Mouse (Mus musculus) small intestine, adult 2 months (tissue): ENCODE measurements at regions not wholly inside any gene's neighbourhood (a gene's known extent, or its start where the extent isn't known, plus 50 kb on each side); places are given as distances from the start of the nearest gene placed in this dataset.

Experiments
- H3K27ac ChIP-seq: fragments of 200-500 bp; 2 replicates; pipeline ENCODE4 v1.5.1; 2012; ENCODE audit warnings: low read depth, low read length, control low read depth, inconsistent platforms; ENCODE audit not compliant: insufficient read depth
- H3K27me3 ChIP-seq: fragments of 200-500 bp; 2 replicates; pipeline ENCODE4 v1.6.1; 2012; ENCODE audit warnings: mild to moderate bottlenecking, moderate library complexity, low read length, inconsistent platforms; ENCODE audit not compliant: control insufficient read depth, insufficient read depth
- H3K36me3 ChIP-seq: fragments of 200-500 bp; 2 replicates; pipeline ENCODE4 v1.6.1; 2012; ENCODE audit warnings: mild to moderate bottlenecking, low read length, control low read depth, inconsistent platforms; ENCODE audit not compliant: control insufficient read depth, insufficient read depth
- H3K4me1 ChIP-seq: fragments of 200-500 bp; 2 replicates; pipeline ENCODE4 v1.6.1; 2012; ENCODE audit warnings: low read length, inconsistent platforms, mixed read lengths; ENCODE audit not compliant: control insufficient read depth, insufficient read depth, insufficient read length
- H3K4me3 ChIP-seq: fragments of 200-500 bp; 2 replicates; pipeline ENCODE4 v1.5.1; 2012; ENCODE audit warnings: low read depth, mild to moderate bottlenecking, control low read depth, inconsistent platforms, low read length, moderate library complexity
- CTCF ChIP-seq: fragments of 200-500 bp; IDR thresholded peaks from 2 replicates; pipeline ENCODE4 v1.5.1; 2012; ENCODE audit warnings: low read depth, mild to moderate bottlenecking, control low read depth, inconsistent platforms, low read length, moderate library complexity, mixed read lengths; ENCODE audit not compliant: insufficient replicate concordance, insufficient read length; ENCODE audit errors: extremely low read depth
- POLR2A ChIP-seq: fragments of 200-500 bp; IDR thresholded peaks from 2 replicates; pipeline ENCODE4 v1.6.1; 2012; ENCODE audit warnings: low read depth, mild to moderate bottlenecking, control low read depth, inconsistent platforms, low read length, moderate library complexity
- WGBS: fragments of 180-500 bp; shearing (Covaris S2); methylation state at CpG from one replicate; pipeline ENCODE4 v1.1.7; 2018; 5-methylcytosine and 5-hydroxymethylcytosine counted together

DNA sequence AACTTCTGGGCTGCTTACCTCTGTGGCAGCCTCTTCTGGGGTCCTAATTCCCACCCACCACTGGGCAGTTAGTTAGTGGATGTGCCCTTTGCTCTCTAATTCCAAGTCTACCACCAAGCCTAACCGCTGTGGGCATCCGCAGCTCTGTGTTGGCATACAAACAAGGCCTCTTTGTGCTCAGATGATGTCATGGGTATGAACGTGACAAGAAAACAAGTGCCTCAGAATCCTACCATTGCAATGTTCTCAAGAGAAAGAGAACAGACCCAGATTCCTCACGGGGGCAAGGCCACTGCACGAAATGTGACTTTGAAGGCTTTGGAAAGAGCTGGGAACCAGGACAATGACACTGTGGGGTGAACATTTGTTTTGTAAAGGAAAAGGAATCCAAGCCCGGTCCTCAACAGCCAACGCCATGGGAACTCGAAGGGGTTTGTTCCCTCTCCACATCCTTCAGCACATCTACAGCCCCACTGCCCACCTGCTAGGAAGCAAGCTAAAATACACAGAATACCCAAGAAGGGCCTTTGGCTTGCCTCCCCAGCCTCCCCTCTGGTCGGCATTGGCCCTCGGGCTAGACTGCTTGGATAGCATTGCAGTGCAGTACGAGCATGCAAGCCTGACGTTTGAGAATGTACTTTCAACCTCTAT, 210.2 kb upstream of the Pabpc6 start:
- H3K27ac ChIP-seq: no peak overlapping the region
- no peaks in the 10 kb centered on the region for H3K36me3 ChIP-seq

GRCm38 (mm10) chr17:9873695-9874094, 204.2 kb upstream of the Pabpc6 start:
- WGBS: 81% methylated on average over 10 of the region's 10 CpGs
- Histone ChIP-seq H3K27ac (no peak overlapping the region), H3K4me1 (no peaks in the 10 kb centered on the region), H3K36me3 (no peaks in the 10 kb centered on the region), H3K4me3 (no peak overlapping the region), H3K27me3 (no peaks in the 10 kb centered on the region)
- no peak for TF ChIP-seq CTCF
- TF ChIP-seq POLR2A: no peak

More for the DNA sequence above, 210.2 kb upstream of the Pabpc6 start:
- Histone ChIP-seq H3K27me3 (no peaks in the 10 kb centered on the region), H3K4me1 (no peaks in the 10 kb centered on the region), H3K4me3 (no peak overlapping the region)
- no peak for TF ChIP-seq CTCF
- TF ChIP-seq POLR2A: no peak
- WGBS: 86% methylated on average over 12 of the region's 12 CpGs

DNA sequence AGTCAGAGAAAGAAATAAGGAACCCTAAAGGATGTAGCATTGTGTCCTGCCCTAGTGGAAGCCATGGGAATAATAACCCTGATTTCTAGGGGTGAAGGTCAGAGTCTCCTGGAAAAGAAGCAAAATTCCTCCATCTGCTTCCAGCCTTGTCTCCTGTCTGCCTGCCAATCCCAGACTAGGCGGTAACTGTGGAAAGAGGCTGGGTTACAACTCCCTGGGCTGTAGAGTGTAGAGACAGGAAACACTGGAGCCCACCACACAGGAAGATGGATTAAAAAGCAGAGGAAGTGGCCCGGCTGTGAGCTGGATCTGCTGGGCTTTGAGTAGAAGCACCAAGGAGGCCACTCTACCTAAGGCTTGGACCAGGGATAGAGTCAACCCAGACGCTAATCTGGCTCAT, 200.7 kb upstream of the Pabpc6 start:
- H3K4me1 ChIP-seq: no peaks in the 10 kb centered on the region
- H3K36me3 ChIP-seq: no peaks in the 10 kb centered on the region
- H3K4me3 ChIP-seq: no peak overlapping the region
- no peak overlapping the region for H3K27ac ChIP-seq
- TF ChIP-seq CTCF (no peak), POLR2A (no peak)
- H3K27me3 ChIP-seq: no peaks in the 10 kb centered on the region
- WGBS: 63% methylated on average over 3 of the region's 3 CpGs

DNA sequence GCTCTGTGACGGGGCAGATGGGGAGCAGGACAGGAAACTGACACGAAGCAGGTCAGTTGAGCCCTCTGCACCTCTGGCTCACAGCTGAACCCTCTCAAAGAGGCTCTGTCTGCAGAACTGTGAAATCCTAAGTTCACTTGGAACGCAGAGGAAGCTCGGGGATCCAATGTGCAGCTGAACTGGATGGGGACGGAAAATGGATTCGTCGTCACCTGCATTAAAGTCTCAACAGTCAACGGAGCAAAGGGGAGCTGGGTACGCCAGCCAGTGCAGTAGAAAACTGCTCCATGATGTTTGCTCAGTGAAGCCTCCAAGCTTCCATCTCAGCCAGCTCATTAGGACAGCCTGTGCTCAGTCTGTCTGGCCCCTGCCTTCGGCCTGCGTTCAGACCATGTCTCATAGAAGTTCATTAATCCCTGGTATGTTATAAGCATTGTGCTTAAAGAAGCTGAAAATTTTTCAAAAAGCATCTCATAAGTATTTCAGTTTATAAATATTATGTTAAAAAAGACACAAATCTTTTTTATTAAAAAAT, 199.3 kb upstream of the Pabpc6 start:
- Histone ChIP-seq H3K4me1 (no peaks in the 10 kb centered on the region), H3K27ac (no peak overlapping the region), H3K36me3 (no peaks in the 10 kb centered on the region), H3K27me3 (no peaks in the 10 kb centered on the region), H3K4me3 (no peak overlapping the region)
- TF ChIP-seq CTCF (no peak), POLR2A (no peak)
- 89% methylated on average over 11 of the region's 11 CpGs for WGBS

DNA sequence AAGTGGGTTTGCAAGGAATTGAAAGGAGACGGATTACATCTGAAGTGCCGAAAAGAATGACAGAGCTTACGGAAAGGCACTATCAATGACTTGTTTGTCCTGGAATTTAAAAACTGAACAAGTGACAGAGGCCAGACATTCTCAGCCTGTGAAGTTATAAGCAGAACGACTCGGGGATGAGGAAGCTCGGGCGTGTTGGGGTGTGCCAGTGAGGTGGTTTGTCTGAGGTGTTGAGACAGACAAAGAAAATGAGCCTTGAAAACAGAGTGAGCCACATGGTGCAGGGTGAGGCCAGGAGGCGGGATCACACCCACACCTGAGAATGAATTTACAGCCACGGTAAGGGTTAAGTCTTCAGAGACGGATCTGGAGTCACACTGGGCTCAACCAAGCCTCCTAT, 194.7 kb upstream of the Pabpc6 start:
- H3K36me3 ChIP-seq: no peaks in the 10 kb centered on the region
- H3K4me1 ChIP-seq: no peaks in the 10 kb centered on the region
- H3K4me3 ChIP-seq: no peak overlapping the region
- TF ChIP-seq POLR2A (no peak), CTCF (no peak)
- 44% methylated on average over 10 of the region's 10 CpGs for WGBS
- H3K27ac ChIP-seq: no peak overlapping the region
- H3K27me3 ChIP-seq: no peaks in the 10 kb centered on the region

- Histone ChIP-seq H3K4me1 (no peaks in the 10 kb centered on the region), H3K4me3 (no peak overlapping the region), H3K36me3 (no peaks in the 10 kb centered on the region), H3K27me3 (no peaks in the 10 kb centered on the region), H3K27ac (no peak overlapping the region)
- WGBS: 74% methylated on average over 15 of the region's 15 CpGs
- TF ChIP-seq POLR2A (no peak), CTCF (no peak)
Observed at GRCm38 (mm10) chr17:9861923-9862854, 192.7 kb upstream of the Pabpc6 start.

DNA sequence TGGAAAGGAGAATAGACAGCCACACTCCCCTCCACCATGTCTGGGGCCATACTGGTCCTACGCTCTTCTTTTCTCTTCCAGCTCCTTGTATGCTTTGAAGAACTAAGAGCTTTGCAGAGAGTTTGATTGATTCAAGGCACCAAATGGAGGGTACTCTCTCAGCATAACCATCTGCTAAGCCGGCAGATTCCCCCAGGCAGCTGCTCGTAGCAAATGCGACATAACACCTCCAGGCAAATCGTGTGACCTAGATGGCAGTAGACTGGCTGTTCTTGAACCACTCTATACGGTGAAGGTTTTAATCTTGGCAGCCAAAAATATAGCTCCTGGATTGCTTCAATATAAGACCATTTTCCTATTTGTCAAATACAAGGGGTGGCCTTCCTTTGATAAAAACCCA, 191.8 kb upstream of the Pabpc6 start:
- Histone ChIP-seq H3K4me1 (no peaks in the 10 kb centered on the region), H3K27ac (no peak overlapping the region), H3K4me3 (no peak overlapping the region), H3K27me3 (no peaks in the 10 kb centered on the region), H3K36me3 (no peaks in the 10 kb centered on the region)
- 91% methylated on average over 6 of the region's 6 CpGs for WGBS
- TF ChIP-seq CTCF: no peak
- no peak for TF ChIP-seq POLR2A
